Mouse (Mus musculus) megakaryocyte-erythroid progenitor cell, adult 5-6 weeks (primary cell): ENCODE data around the gene Ly6g6d. TPM values are rescaled to one million over a fixed set of nuclear protein-coding genes. Genes with fewer than 3 reads are reported as not detected.

Experiments
- ATAC-seq: replicated peaks from 2 replicates; pipeline ENCODE4 v1.8.0; 2016; ENCODE audit warnings: mild to moderate bottlenecking, inconsistent platforms; ENCODE audit not compliant: severe bottlenecking, poor library complexity, low FRiP score, low TSS enrichment
- total RNA-seq, 2 experiments: library from RNA; stranded (forward) in 1 of 2; stranded (reverse) in 1 of 2; fragments of 200-1000, 215-1000 nt in 1 of 2; fragments of >200 nt in 1 of 2; fragmentation: Nextera tagmentation in 1 of 2; gene quantifications; 2 replicates each; pipeline ENCODE4 v1.2.3; 2014 to 2017

Ly6g6d gene
- total RNA-seq, 2 experiments from 2014 or later, result not detected

DNA sequence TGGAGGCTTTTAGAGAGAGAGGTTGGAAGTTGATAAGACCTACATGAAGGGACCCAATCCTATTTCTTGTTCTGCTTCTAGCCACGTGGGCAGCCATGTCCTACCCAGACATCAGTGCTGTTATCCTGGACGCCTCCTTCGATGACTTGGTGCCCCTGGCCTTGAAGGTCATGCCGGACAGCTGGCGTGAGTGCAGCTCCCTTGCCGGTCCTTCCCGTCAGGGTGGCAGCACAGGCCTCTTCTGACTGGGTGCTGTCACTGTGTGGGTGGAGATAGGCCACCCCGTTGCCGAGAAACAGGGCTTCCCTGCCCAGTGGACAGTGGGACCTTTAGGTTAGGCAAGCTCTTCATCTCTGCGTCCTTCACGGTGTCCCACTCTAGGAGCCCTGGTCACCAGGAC is 23.3 kb upstream of the Ly6g6d start:
- no peak for ATAC-seq

DNA sequence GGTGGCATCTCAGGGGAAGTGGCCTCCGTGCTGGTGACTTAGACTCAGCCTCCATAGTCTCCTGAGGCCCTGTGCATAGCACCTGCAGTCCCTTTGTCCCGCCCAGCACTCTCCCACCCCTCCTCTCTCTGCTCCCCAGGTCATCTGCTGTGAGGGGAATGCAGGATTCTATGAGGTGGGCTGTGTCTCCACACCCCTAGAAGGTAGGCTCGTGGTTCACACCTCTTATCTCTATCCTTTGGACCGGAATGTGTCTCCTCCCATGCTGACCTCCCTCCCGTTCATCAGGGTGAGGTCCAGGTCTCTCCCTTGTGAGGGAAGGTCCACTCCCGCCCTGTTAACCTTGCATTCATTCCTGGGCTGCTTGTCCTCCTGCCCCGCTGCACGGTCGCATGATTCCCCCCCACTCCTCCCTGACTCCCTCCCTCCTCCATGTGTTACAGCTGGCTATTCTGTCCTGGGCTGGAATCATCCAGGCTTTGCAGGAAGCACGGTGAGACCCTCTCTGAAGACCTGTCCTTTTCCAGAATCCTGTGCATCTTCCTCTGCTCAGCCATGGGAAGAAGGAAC is 22.4 kb upstream of the Ly6g6d start:
- ATAC-seq, result no peak

DNA sequence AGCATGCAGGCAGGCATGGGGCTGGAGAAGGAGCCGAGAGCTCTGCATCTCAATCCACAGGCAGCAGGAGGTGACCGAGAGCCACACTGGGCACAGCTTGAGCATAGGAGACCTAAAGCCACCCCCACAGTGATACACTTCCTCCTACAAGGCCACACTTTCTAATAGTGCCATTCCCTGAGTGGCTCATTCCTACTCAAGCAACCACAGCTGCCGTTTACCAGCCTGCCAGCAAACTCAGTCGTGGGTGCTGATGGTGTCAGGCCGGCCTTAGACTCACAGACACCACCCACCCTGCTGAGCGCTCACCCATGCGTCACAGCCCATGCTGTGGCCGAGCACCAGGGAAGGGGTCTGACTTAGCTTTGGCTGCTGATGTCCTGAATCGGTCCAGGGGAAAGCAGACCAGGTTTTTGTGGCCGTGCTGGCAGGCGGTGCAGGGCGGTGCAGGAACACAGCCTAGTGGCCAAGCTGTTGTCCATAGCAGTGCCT is 19.3 kb upstream of the Ly6g6d start:
- ATAC-seq, result no peak

DNA sequence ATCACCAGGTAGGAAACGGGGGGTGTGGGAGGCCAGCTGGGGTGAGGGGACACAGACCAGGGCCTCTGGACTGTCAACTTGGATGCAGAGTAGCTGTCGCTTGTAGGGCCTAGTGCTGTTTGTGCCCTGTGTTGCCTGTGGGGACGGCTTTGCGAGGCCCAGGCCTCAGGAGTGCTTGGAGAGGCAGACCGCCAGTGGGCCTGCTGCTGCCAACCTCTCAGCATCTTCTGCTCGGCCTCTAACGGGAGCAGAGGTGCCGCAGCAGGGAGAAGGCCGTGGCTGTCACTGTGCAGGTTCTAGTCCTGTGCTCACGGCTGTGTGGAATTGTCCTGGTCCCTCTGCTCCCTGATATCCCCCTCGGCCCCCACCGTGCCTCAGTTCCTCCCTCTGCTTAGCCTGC is 18.7 kb upstream of the Ly6g6d start:
- no peak for ATAC-seq

DNA sequence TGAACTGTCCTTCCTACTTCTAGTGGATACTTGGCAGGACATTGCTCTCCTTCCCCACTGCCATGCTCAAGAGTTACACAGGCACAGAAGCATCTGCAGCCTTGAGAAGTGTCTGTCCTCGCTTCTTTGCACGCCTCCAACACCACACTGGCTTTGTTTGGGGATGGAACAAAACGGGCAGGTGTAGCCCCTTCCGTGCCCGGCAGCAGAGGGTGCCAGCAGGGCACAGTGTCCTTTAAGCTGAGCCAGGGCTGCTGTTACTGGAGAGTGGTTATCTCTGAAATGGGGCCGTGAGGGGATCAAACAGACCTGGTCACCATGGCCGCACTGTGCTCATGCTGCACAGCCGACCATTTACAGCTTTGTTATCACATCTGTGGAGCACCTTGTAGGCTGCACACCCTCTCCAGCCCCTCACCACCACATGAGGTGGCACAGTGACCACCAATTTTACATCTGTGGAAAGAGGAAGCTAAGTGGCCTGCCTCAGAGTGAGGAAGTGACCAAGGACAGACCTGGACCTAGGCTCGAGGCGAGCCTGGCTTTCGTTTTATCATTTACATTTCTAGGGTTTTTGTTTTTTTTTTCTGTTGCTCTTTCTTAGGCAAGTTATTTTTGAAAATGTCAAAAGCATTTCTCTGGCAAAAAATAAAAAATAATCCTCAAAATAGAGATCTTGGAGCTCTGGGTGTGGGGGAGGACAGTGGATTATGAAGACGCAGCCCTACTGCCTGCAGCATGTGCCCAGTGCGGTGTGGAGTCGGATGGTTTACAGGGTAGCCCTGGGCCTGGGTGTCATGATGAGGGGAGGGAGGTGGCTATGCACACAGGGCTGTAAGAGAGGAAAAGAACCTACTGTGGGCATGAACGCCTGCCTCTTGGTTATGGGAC is 16.9 kb upstream of the Ly6g6d start:
- ATAC-seq, result no peak

DNA sequence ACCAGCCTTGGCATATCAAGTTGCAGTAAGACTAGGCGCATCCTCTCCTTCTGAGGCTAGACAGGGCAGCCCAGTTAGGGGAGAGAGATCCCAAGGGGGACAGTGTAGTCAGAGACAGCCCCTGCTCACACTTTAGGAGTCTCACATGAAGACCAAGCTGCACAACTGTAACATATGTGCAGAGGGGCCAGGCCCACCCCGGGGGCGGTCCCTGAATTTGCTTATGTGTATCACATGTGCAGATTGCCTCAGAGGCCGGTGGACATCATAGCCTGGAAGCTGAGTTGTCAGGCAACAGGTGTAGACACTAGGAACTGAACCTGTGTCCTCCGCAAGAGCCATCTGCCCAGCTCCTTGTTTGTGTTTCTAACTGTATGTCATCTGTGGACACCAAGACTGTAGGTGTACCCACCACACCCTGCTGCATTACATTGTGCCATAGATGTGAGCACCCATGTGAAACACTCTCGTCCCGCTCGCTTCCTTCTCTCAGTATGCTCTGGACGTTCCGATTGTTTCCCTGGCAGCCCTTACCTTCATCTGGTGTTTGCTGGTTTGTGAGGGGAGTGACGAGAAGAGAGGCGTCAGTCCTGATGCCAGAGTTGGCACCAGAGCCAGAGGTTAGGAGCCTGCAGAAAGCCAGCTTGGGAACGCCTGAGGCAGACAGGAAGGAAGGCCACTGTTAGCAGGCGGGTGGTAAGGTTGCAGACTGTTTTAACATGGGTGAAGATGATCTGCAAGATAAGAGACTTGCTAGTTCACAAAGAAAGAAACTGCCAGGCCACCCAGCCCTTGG is 14.7 kb upstream of the Ly6g6d start:
- no peak for ATAC-seq

DNA sequence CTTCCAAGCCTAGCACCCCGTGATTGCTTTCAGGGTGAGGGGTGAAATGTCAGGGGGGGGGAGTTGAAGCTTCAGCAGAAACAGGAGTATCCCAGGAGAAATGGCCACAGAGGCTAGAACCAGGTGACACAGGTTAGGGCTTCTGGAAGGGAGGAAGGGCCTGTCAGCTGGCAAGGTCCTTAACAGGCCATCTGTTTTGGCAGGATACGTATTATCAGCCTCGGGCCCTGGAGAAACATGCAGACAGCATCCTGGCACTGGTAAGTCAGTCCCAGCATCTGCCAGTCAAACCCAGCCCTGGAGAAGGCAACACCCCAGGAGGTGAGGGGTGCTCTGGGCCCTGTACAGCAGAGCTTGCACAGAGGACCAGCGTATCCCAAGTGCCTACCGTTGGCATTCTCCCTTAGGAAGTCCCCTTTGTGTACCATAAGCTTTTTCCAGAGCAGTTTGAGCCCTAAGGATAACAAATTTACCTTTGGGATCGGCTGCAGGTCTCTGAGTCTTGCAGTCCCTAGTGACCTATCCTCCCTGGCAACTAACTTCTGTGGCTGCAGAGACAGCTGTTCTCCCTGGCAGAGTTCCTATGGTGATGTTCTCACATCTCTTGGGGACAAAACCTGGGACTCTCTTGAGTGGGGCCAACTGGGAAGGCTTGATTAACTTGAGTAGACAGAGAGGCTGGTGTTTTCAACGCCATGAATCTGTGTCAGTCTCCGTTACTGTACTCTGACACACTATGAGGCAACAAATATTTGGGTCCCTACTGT is 12.5 kb upstream of the Ly6g6d start:
- ATAC-seq, result peak; percentile 84

DNA sequence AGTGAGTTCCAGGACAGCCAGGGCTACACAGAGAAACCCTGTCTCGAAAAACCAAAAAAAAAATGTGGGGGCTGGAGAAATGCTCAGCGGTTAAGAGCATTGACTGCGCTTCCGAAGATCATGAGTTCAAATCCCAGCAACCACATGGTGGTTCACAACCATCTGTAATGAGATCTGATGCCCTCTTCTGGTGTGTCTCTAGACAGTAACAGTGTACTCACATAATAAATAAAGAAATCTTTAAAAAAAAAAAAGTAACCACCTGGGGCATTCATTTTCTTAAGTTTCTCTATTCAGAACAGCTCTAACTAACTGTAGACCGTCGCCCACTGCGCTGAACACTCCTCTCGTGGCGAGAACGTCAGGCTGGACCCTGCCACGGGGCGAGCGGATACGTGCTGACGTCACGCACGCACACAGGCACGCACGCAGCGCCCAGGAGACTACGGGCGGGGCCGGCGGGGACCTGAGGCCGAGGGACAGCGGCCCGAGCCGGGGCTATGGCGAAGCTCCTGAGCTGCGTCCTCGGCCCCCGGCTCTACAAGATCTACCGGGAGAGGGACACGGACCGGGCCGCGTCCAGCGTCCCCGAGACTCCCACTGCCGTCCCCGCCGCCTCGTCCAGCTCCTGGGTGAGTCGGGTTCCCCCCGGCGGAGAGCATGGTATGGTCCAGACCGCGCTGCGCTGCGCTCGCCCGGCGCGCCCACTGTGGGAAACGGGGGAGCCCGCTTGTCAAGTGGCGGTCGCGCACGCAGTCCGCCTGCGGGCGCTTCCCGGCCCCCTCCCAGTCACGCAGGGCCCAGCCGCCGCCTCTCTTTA is 11.2 kb upstream of the Ly6g6d start, which contains the start of gene Abhd16a:
Gene Abhd16a (plus strand): TSS at position 439 of the 820 bp plus-strand sequence.
- ATAC-seq, result peak; percentile 86

DNA sequence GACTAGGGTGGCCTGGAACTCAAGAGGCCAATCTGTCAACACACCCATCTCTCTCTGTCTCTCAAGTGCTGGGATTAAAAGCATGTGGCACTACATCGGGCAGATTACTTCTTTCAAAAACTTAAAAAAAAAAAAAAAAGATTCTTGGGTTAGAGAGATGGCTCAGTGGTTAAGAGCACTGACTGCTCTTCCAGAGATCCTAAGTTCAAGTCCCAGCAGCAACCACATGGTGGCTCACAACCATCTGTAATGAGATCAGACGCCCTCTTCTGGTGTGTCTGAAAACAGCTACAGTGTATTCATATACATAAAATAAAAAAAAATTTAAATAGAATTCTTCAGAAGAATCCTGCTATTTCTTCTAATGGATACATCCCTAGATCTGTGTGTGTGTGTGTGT is 10.3 kb upstream of the Ly6g6d start:
- ATAC-seq, result no peak

DNA sequence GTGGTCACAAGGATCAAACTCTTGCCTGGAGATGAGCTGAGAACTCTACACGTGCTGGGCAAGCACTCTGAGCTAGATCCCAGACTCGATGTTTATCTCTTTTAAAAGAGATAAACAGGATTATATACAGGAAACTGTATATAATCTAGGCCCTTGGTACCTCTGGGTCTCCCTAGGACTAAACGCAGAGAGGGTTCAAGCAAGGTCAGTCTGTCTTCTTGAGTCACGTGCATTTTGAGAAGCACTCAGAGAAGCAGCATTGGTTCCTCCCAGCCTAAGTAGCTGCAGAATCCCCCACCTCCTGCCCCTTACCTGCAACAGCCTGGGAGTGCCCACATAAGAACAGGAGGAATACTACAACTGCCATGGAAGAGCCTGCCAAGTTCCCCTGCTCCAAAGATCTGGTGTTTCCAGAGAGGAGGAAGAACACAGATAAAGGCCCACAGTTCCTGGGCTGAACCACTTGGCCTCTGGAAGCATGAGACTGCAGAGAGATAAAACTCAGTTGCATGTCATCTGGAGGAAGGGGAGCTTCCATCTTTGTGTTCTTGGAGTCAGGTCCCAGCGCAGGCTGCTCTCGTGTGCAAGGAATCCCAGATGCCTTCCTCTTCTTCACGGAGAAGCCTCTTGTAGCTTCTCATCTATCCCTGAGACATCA is 7.5 kb upstream of the Ly6g6d start, which contains the start of gene Ly6g6f:
Gene Ly6g6f (minus strand): TSS at position 403 of the 658 bp plus-strand sequence.
- ATAC-seq, result no peak

DNA sequence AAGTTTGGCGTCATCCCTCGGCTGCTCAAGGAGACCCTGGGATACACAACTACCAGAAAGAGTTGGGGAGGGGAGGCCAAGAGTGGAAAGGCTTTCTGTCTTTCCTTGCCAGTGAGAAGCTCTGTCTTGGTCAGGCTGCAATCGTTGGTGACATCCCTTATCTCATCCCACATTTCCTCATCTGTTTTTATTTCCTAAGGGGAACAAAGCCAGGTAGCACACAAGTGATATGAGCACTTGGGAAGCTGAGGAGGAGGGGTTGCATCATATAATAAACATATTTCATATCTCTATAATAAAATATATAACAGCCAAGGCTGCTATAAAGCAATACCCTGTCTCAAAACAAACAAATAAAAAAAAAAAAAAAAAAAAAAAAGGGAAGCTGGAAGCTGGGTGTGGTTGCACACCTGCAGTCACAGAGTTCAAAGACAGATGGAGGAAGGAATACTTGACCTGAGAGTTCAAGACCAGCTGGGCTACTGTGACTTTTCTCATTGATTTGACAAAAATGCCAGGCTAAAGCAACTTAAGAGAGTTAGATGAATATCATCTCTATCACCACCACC is 6.1 kb upstream of the Ly6g6d start:
- ATAC-seq, result no peak

DNA sequence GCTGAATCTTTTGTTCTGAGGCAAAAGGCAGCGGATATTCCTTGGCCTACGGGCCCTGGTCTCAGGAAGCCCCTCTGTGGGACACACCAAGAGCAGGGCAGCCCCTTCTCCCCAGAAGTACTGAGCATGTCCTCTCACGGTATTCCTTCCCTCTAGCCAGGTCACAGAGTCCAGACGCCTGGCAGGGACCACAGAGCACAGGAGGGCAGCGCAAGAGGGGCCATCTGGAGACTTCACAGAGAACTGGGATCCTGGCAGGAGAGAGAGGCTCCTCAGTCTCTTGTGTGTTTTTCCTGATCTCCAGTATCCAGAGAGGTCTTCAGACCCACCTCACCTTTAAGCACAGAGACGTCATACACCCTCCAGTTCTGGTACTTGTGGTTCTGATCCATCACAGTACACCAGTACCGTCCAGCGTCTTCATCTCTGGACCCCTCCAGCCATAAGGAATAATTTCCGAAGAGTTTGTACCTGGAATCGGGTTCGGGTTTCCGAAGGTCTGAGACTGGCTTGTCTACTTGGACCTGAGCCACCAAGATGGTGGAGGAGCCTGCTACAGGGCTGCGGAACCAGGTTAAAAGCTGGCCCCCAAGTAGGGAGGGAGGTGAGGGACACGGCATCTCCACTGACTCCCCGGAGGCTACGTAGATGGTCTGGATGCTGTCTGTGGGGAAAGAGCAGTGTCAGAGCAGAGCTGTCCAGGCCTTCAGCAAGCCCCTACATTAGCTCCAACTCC is 5.1 kb upstream of the Ly6g6d start:
- ATAC-seq, result no peak

DNA sequence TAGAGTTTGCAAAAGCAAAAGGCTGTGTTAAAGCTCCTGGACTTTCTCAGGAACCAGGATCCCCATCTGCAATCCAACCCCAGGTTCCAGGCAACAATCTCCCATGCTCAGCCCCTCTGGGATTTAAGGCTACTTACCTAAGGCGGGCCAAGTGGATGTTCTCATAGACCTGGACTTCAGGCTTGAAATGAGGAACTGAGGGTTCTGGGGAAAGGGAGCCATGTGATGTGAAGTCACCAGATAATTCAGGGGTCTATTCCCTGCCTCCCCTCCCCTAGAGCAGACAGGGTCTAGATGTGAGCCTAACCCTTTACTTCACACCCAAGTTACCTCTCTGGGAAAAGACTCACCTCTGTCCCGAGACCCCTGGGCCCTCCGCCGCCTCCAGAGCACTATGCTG is 2.8 kb upstream of the Ly6g6d start:
- ATAC-seq, result no peak

DNA sequence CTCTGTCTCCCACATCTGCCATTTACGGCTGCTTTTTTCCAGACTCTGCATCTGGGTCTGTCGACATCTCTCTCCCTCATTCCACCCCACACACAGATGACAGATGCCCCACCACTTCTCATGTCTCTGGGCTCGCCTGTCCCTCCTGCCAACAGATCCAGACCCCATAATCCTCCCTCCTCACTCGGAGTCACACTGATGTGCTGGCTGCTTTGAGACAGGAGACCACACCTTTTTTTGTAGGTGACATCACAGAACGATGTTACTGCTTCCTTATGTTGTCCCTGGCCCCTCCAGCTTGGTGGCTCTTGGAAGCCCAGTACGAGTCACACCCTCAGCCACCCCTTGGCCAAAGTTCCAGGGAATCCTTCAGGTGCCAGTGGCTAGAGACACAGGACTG is 2.4 kb upstream of the Ly6g6d start:
- peak; percentile 29 for ATAC-seq

DNA sequence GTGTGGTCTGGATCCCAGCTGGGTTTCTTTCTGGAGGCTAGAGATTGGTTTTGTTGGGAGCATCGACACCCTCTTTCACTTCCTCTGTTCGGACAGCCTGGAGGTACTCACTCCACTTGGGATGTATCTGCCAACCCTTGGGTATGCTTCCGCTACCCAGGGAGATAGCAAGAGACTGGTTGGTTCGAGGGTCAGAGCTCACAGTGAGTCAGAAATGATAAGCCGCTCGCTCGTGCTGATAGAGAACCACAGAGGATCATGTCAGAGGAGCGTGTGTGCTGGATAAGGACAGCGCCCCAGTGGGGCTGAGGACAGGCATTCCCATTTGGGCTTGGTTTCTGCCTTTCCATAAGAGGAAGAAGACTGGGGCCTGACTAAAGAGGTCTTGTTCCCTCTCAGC is 1.9 kb upstream of the Ly6g6d start:
- ATAC-seq, result peak; percentile 93

DNA sequence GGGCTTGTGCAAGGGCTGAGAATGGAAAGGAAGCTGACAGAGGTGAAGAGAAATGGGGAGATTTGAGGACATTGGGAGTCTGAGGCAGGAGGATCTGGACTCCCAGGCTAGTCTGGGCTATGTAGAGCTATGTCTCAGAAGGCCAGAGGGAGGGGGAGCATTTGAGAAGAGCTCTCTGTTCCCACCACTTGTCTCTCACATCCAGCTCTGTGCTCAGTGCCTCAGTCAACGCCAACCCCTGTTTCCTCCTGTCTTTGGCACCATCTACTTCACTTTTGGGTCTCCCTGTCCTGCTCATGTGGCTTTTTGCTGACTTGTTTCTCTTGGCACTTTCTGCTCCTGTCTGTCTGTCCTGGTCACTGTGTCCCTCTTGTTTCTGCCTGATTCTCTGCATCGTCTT is 580 bp downstream of the Ly6g6d start:
- ATAC-seq, result no peak

DNA sequence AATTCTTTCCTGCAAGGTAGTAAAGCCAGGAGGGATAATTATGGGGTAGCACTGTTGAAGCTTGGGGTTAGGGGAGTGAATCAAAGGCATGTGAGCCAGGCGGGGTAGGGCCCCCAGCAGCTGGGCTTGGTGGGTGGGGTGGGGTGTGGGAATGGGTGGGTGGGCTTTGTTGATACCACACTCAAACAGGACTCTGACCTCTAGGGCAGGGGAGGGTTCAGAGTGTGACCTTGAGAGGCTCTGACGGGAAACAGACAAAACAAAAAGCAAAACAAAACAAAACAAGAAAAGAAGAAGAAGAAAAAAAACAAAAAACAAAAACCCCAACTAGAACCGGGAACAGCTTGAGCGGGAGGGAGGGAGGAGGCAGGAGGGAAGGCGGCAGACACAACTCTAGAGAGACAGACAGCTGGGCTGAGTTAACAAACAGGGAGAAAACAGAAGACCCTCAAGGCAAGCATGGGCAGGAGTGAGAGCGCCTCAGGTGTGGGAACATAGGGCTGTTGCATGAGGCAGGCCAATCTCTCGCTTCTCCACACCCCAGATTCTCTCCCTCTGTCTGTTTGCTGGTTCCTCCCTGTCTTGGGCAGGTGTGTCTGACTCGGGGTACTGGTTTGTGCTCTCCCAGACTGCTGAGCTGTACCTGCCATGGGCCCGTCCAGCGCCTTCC is 1.2 kb downstream of the Ly6g6d start, which contains the start of gene Ly6g6e:
Gene Ly6g6e (plus strand): TSS at position 396 of the 670 bp plus-strand sequence.
- ATAC-seq, result no peak
